Mouse (Mus musculus) thymus, adult 2 months (tissue): ENCODE measurements at regions not wholly inside any gene's neighbourhood (a gene's known extent, or its start where the extent isn't known, plus 50 kb on each side); places are given as distances from the start of the nearest gene placed in this dataset.

ENCODE experiments used
- CTCF ChIP-seq: fragments of 200-500 bp; IDR thresholded peaks from 2 replicates; pipeline ENCODE4 v1.5.1; 2012; ENCODE audit warnings: mild to moderate bottlenecking, control low read depth, low read length, moderate library complexity, borderline replicate concordance; ENCODE audit not compliant: control insufficient read depth, poor library complexity, insufficient read depth; ENCODE audit errors: extremely low read depth
- POLR2A ChIP-seq: fragments of 200-500 bp; IDR thresholded peaks from 2 replicates; pipeline ENCODE4 v1.6.1; 2012; ENCODE audit warnings: mild to moderate bottlenecking, low read length, control low read depth, moderate library complexity; ENCODE audit not compliant: control insufficient read depth, poor library complexity, insufficient read depth; ENCODE audit errors: extremely low read depth

DNA sequence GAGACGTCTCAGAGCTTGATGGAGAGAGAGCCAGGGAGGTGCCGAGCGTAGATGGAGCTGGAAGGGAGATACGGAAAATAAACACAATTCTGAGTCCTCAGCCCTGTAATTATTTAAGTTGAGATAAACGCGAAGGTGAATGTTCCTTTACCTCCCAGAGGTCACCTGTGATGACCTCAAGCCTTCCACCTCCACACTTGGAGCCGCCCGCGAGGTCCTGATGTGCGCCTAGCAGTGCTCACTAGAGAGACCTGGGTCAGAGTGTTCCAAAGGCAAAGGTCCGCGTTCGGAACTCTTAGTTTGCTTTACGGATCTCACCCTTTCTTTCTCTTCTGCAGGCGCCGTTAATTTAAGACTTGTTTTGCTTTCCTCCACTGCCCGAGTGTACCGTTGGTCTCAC is 117.0 kb upstream of the Krr1 start:
- TF ChIP-seq CTCF, result no peak
- no peak for TF ChIP-seq POLR2A
